ENCODE assay signal across 16 mouse cellular contexts in genomic region chr12:102586286-102586881, GRCm38 (mm10). TPM values are rescaled to one million over a fixed set of nuclear protein-coding genes. Genes with fewer than 3 reads are reported as not detected.
DNase-seq lines count a peak whose midpoint lies in the region; ATAC-seq lines count a peak whose summit lies in the region.
"Had no signal": no experiment of that assay in that cellular context is flagged by ENCODE, and none has a peak within 500 bp of the region (broad histone marks: within the 10 kb centered on the region; RNA-seq: fewer than 3 reads in every experiment).

No protein-coding gene starts in this region.

- H3K4me2 ChIP-seq in midbrain, embryonic 16.5 days (ENCODE audit: low read length): no peak overlapping the region
- H3K4me2 ChIP-seq: limb, embryonic 15.5 days; neural tube, embryonic 15.5 days had no signal

- H3K4me1 ChIP-seq in midbrain, embryonic 16.5 days (ENCODE audit: control insufficient read depth, insufficient read depth, low read length): no peaks in the 10 kb centered on the region
- H3K4me1 ChIP-seq in midbrain, embryonic 10.5 days: no peaks in the 10 kb centered on the region

- peaks cover 9% of the 10 kb centered on the region; the same call in 1 of the 2 replicates for H3K36me3 ChIP-seq in midbrain, embryonic 16.5 days (ENCODE audit: control insufficient read depth, insufficient read depth, low read length)
- H3K36me3 ChIP-seq in midbrain, embryonic 10.5 days: peaks cover 14% of the 10 kb centered on the region

- no peak for ATAC-seq in midbrain, embryonic 16.5 days
- ATAC-seq in inflammation-experienced regulatory T-cells, adult 6 months: no peak
- ATAC-seq: CD4-positive, CD25-positive, alpha-beta regulatory T cell, adult 4 months had no signal

- 80% methylated on average over 9 of the region's 9 CpGs for WGBS in midbrain, embryonic 16.5 days
- 81% methylated on average over 9 of the region's 9 CpGs for WGBS in midbrain, embryonic 10.5 days

- H3K9ac ChIP-seq in midbrain, embryonic 16.5 days (ENCODE audit: low read depth, low read length): 0 out of 2 replicates have a peak overlapping the region, but pooled peaks have one; percentile 3
- H3K9ac ChIP-seq: limb, embryonic 15.5 days; neural tube, embryonic 15.5 days had no signal

- H3K4me3 ChIP-seq in midbrain, embryonic 16.5 days (ENCODE audit: low read depth, low read length): no peak overlapping the region
- no peak overlapping the region for H3K4me3 ChIP-seq in midbrain, embryonic 10.5 days
- H3K4me3 ChIP-seq: limb, embryonic 15.5 days; neural tube, embryonic 15.5 days had no signal

- intact Hi-C loops in heart, postnatal 25 days (cut with DNase I): no loop called here
- intact Hi-C loops in heart, postnatal 14 days (cut with DNase I): no loop called here

- H3K9me3 ChIP-seq in midbrain, embryonic 16.5 days (replicated peaks; ENCODE audit: control insufficient read depth, low read length, poor library complexity, severe bottlenecking): no peaks in the 10 kb centered on the region
- H3K9me3 ChIP-seq in midbrain, embryonic 10.5 days (replicated peaks): no peaks in the 10 kb centered on the region
- H3K9me3 ChIP-seq: limb, embryonic 15.5 days; neural tube, embryonic 15.5 days had no signal

- H3K27ac ChIP-seq in midbrain, embryonic 16.5 days (ENCODE audit: low read length): no peak overlapping the region
- H3K27ac ChIP-seq in midbrain, embryonic 10.5 days (replicated peaks): no peak overlapping the region
- H3K27ac ChIP-seq: limb, embryonic 15.5 days; neural tube, embryonic 15.5 days had no signal

- no peaks in the 10 kb centered on the region for H3K27me3 ChIP-seq in midbrain, embryonic 16.5 days (ENCODE audit: control insufficient read depth, insufficient read depth, low read depth, low read length)
- no peaks in the 10 kb centered on the region for H3K27me3 ChIP-seq in midbrain, embryonic 10.5 days (ENCODE audit: low read depth, poor library complexity, severe bottlenecking)
- H3K27me3 ChIP-seq: limb, embryonic 15.5 days; neural tube, embryonic 15.5 days had no signal

- DNase-seq in heart, adult 11 months: peak; percentile 98
- DNase-seq in heart, postnatal 25 days (ENCODE audit: low spot score): no peak
- DNase-seq in midbrain, embryonic 10.5 days (ENCODE audit: low spot score): no peak
- peak; percentile 28 to 52 for DNase-seq in heart, postnatal 14 days
- no peak for DNase-seq in thymus, postnatal 10 days (ENCODE audit: low spot score in 2 of 2)
- no peak for DNase-seq in neural tube, embryonic 10.5 days (ENCODE audit: extremely low spot score, low spot score)
- DNase-seq: adrenal gland, adult 8-10 months; cerebellum, adult 18-20 months; kidney, adult 2 months; midbrain, embryonic 14.5 days; thymus, postnatal 36 days had no signal

RNA-seq across cellular contexts. Expression of gene Chga, which starts 31.6 kb away (rescaled TPM):
- not detected for total RNA-seq in heart, postnatal 25 days (2021)
- polyA plus RNA-seq in midbrain, embryonic 16.5 days (2015; fragmentation: Nextera tagmentation; extraction: Ambion mirVana): 165 and 194 TPM in 2 replicates
- polyA plus RNA-seq in midbrain, embryonic 10.5 days (2016; fragmentation: Nextera tagmentation; extraction: Ambion mirVana): 14.5 and 23.7 TPM in 2 replicates
- under 1 TPM in 1 of 2 experiments, not detected in 1; 0.15 TPM for total RNA-seq in heart, postnatal 14 days (2021)
- polyA plus RNA-seq in inflammation-experienced regulatory T-cells, adult 6 months (2017; shearing (Covaris generic)): under 1 TPM in 1 of 3 experiments, not detected in 2; 0.47 TPM
- polyA plus RNA-seq: CD4-positive, CD25-positive, alpha-beta regulatory T cell, adult 4 months had no signal

Comparison
In these comparisons a context has a peak if more than half of its experiments do, and no peak if none do; other contexts are left out.
1. DNase-seq: peak in heart, adult 11 months (single experiment) and heart, postnatal 14 days (2 of 2); none in heart, postnatal 25 days (single experiment), midbrain, embryonic 10.5 days (single experiment), thymus, postnatal 10 days (0 of 2) and neural tube, embryonic 10.5 days (single experiment).